Mouse (Mus musculus) neural tube, embryonic 11.5 days (tissue): ENCODE data around the gene Retn. TPM values are rescaled to one million over a fixed set of nuclear protein-coding genes. Genes with fewer than 3 reads are reported as not detected.
A peak's percentile ranks its signal among the peaks of the same experiment; 100 is the strongest.

Experiments used
- ATAC-seq: fragments of 200-750 bp; cut with Nextera tagmentation; 2 replicates; pipeline ENCODE4 v1.8.0; 2017; ENCODE audit warnings: moderate number of reproducible peaks, mild to moderate bottlenecking, moderate TSS enrichment, moderate library complexity; ENCODE audit not compliant: insufficient read depth, low FRiP score, low TSS enrichment
- DNase-seq: peaks from one replicate; pipeline ENCODE4 v3.0.0-alpha.2; 2015; ENCODE audit warnings: low spot score
- H3K27ac ChIP-seq: fragments of 300-500 bp; sonication (generic); 2 replicates; pipeline ENCODE4 v1.5.1; 2014; ENCODE audit warnings: low read depth, mild to moderate bottlenecking, low read length
- H3K27me3 ChIP-seq: fragments of 300-500 bp; sonication (generic); 2 replicates; pipeline ENCODE4 v1.6.1; 2014; ENCODE audit warnings: mild to moderate bottlenecking, low read length, mixed read lengths; ENCODE audit not compliant: control insufficient read depth, insufficient read depth
- H3K36me3 ChIP-seq: fragments of 300-500 bp; sonication (generic); 2 replicates; pipeline ENCODE4 v1.6.1; 2014; ENCODE audit warnings: mild to moderate bottlenecking, low read length, moderate library complexity, mixed read lengths; ENCODE audit not compliant: control insufficient read depth, insufficient read depth
- H3K4me1 ChIP-seq: fragments of 300-500 bp; sonication (generic); 2 replicates; pipeline ENCODE4 v1.6.1; 2014; ENCODE audit warnings: low read length, mixed read lengths; ENCODE audit not compliant: control insufficient read depth, insufficient read depth
- H3K4me2 ChIP-seq: fragments of 300-500 bp; sonication (generic); 2 replicates; pipeline ENCODE4 v1.6.1; 2014; ENCODE audit warnings: low read depth, mild to moderate bottlenecking, moderate library complexity
- H3K4me3 ChIP-seq: fragments of 300-500 bp; sonication (generic); 2 replicates; pipeline ENCODE4 v1.5.1; 2014; ENCODE audit warnings: low read depth, low read length
- H3K9ac ChIP-seq: fragments of 300-500 bp; sonication (generic); 2 replicates; pipeline ENCODE4 v1.6.1; 2014; ENCODE audit warnings: mild to moderate bottlenecking, low read length
- H3K9me3 ChIP-seq: fragments of 300-500 bp; sonication (generic); 2 replicates; pipeline ENCODE4 v1.6.1; 2016; ENCODE audit warnings: low read length; ENCODE audit not compliant: control insufficient read depth
- WGBS: fragments of 180-500 bp; shearing (Covaris S2); extraction: QIAGEN DNeasy Blood & Tissue Kit; methylation state at CpG from one replicate; pipeline ENCODE4 v1.1.7; 2014; 5-methylcytosine and 5-hydroxymethylcytosine counted together
- polyA plus RNA-seq: library from polyadenylated mRNA; unstranded; fragments of >200 nt; fragmentation: Nextera tagmentation; extraction: Ambion mirVana; gene quantifications from 2 replicates; pipeline ENCODE4 v1.2.1, GENCODE M21; 2014

Retn gene
- polyA plus RNA-seq, 1 experiment from 2014 or later, result not detected

GRCm38 (mm10) chr8:3674671-3675070, 19.1 kb downstream of the Retn start:
- DNase-seq, result no peak

GRCm38 (mm10) chr8:3676131-3676992, 20.8 kb downstream of the Retn start, which contains the start of gene Trappc5:
TSS of gene Trappc5 (plus strand) at chr8:3676299.
- Histone ChIP-seq H3K4me3 (peak within 1 kb of the TSS; percentile 82), H3K9me3 (no peaks in the 10 kb centered on the region), H3K4me2 (peak within 1 kb of the TSS; percentile 81), H3K36me3 (peaks cover 11% of the 10 kb centered on the region), H3K4me1 (peaks cover 4% of the 10 kb centered on the region; the same call in 1 of the 2 replicates), H3K27ac (peak within 1 kb of the TSS; percentile 57), H3K27me3 (no peaks in the 10 kb centered on the region), H3K9ac (peak within 1 kb of the TSS; percentile 89)
- DNase-seq, result peak; percentile 97
- 2% methylated on average over 61 of the region's 61 CpGs for WGBS
- peak; percentile 83 for ATAC-seq

More at GRCm38 (mm10) chr8:3674671-3675070, 19.1 kb downstream of the Retn start:
- Histone ChIP-seq H3K9ac (no peak overlapping the region), H3K4me1 (peaks cover 4% of the 10 kb centered on the region; the same call in 1 of the 2 replicates), H3K36me3 (peaks cover 9% of the 10 kb centered on the region), H3K27me3 (no peaks in the 10 kb centered on the region), H3K4me3 (no peak overlapping the region), H3K9me3 (no peaks in the 10 kb centered on the region), H3K4me2 (no peak overlapping the region), H3K27ac (no peak overlapping the region)
- ATAC-seq, result no peak
- WGBS, result 66% methylated on average over 3 of the region's 3 CpGs

- WGBS, result 4% methylated on average over 15 of the region's 15 CpGs
- Histone ChIP-seq H3K9me3 (no peaks in the 10 kb centered on the region), H3K4me2 (peak overlapping the region; percentile 81), H3K4me1 (peaks cover 4% of the 10 kb centered on the region; the same call in 1 of the 2 replicates), H3K9ac (peak overlapping the region; percentile 89), H3K4me3 (peak overlapping the region; percentile 82), H3K27ac (peak overlapping the region; percentile 57), H3K27me3 (no peaks in the 10 kb centered on the region), H3K36me3 (peaks cover 11% of the 10 kb centered on the region)
- peak; percentile 11; the same call in 1 of the 2 replicates for ATAC-seq
- peak; percentile 32 for DNase-seq
Observed at GRCm38 (mm10) chr8:3676993-3677579, 21.5 kb downstream of the Retn start.

GRCm38 (mm10) chr8:3678831-3679230, 23.3 kb downstream of the Retn start:
- ATAC-seq (no peak), DNase-seq (no peak)
- no peak overlapping the region for H3K4me2 ChIP-seq
- H3K9ac ChIP-seq, result no peak overlapping the region
- H3K4me3 ChIP-seq, result no peak overlapping the region
- H3K27me3 ChIP-seq, result no peaks in the 10 kb centered on the region
- 98% methylated on average over 23 of the region's 23 CpGs for WGBS
- H3K36me3 ChIP-seq, result peaks cover 11% of the 10 kb centered on the region
- no peak overlapping the region for H3K27ac ChIP-seq
- peaks cover 4% of the 10 kb centered on the region; the same call in 1 of the 2 replicates for H3K4me1 ChIP-seq
- no peaks in the 10 kb centered on the region for H3K9me3 ChIP-seq

DNA sequence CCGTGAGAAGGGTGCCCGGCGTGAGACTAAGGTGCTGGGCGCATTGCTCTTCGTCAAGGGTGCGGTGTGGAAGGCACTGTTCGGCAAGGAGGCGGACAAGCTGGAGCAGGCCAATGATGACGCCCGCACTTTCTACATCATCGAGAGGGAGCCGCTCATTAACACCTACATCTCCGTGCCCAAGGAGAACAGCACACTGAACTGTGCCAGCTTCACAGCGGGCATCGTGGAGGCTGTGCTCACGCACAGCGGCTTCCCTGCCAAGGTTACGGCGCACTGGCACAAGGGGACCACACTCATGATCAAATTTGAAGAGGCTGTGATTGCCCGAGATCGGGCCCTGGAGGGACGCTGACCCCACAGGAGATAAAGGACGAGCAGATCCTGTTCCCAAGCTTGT, 23.7 kb downstream of the Retn start:
- H3K27ac ChIP-seq, result no peak overlapping the region
- DNase-seq (no peak), ATAC-seq (no peak)
- no peak overlapping the region for H3K4me3 ChIP-seq
- no peak overlapping the region for H3K4me2 ChIP-seq
- no peak overlapping the region for H3K9ac ChIP-seq
- H3K27me3 ChIP-seq, result no peaks in the 10 kb centered on the region
- no peaks in the 10 kb centered on the region for H3K9me3 ChIP-seq
- WGBS, result 95% methylated on average over 23 of the region's 23 CpGs
- peaks cover 11% of the 10 kb centered on the region for H3K36me3 ChIP-seq
- H3K4me1 ChIP-seq, result peaks cover 4% of the 10 kb centered on the region; the same call in 1 of the 2 replicates

DNA sequence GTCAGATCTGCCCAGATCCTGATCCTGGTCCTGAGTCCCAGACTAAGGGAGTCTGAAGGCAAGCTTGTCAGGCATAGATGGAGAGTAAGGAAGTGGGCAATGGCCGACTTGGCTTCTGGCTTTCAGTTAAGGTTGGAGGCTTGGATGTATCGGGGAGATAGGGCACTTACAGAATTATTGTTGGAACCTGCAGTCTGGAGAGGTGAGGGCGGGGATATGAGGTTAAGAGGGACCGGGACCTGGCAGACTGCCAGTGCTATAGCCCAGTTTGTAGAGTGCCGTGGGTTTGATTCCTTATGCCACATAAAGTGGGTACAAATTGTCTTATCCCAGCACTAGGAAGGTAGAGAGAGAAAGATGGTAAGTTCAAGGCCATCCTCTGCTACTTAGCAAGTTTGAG, 24.1 kb downstream of the Retn start:
- H3K9me3 ChIP-seq, result no peaks in the 10 kb centered on the region
- peaks cover 11% of the 10 kb centered on the region for H3K36me3 ChIP-seq
- ATAC-seq (no peak), DNase-seq (no peak)
- no peak overlapping the region for H3K4me2 ChIP-seq
- WGBS, result 93% methylated on average over 5 of the region's 5 CpGs
- H3K9ac ChIP-seq, result no peak overlapping the region
- H3K4me3 ChIP-seq, result no peak overlapping the region
- H3K27me3 ChIP-seq, result no peaks in the 10 kb centered on the region
- H3K27ac ChIP-seq, result no peak overlapping the region
- H3K4me1 ChIP-seq, result peaks cover 4% of the 10 kb centered on the region; the same call in 1 of the 2 replicates

DNA sequence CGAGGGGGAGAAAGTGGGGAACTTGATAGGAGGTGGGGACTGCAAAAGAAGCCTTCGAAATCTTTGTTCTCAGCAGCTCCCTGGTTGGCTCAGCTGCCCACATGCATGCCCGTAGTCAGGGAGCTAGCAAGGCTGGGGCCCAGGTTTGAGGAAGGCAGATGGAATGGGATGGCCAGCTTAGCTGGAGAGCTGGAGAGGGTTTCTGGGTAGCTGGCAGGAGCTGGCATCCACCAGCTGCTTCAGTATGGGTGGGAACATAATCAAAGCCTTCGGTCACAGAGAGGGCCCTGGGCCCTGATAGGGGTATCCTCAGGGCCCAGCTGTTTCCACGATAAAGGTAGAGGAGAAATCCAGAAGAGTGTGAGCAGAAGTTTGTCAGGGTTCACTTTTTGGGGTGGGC, 26.9 kb downstream of the Retn start:
- Histone ChIP-seq H3K9ac (no peak overlapping the region), H3K36me3 (peaks cover 11% of the 10 kb centered on the region), H3K27ac (no peak overlapping the region), H3K4me3 (no peak overlapping the region), H3K4me2 (no peak overlapping the region), H3K4me1 (peaks cover 2% of the 10 kb centered on the region; the same call in 1 of the 2 replicates), H3K9me3 (no peaks in the 10 kb centered on the region), H3K27me3 (no peaks in the 10 kb centered on the region)
- DNase-seq (no peak), ATAC-seq (no peak)
- 94% methylated on average over 5 of the region's 5 CpGs for WGBS

GRCm38 (mm10) chr8:3683408-3684176, 28.0 kb downstream of the Retn start:
- no peak for DNase-seq
- Histone ChIP-seq H3K4me2 (no peak overlapping the region), H3K36me3 (peaks cover 11% of the 10 kb centered on the region), H3K27me3 (no peaks in the 10 kb centered on the region), H3K4me1 (no peaks in the 10 kb centered on the region), H3K4me3 (no peak overlapping the region), H3K9me3 (no peaks in the 10 kb centered on the region), H3K27ac (no peak overlapping the region), H3K9ac (no peak overlapping the region)
- ATAC-seq, result no peak
- 69% methylated on average over 6 of the region's 6 CpGs for WGBS
